Mouse (Mus musculus) myocyte (in vitro differentiated cells): Measurements from ENCODE around the gene Fscn2.

Source experiments
- CEBPB ChIP-seq: IDR thresholded peaks from 2 replicates; pipeline ENCODE4 v1.6.1; 2011; ENCODE audit warnings: mild to moderate bottlenecking, moderate library complexity; ENCODE audit not compliant: poor library complexity, insufficient read depth, severe bottlenecking
- E2F4 ChIP-seq: IDR thresholded peaks from one replicate; pipeline ENCODE4 v1.6.1; 2011; ENCODE audit warnings: mild to moderate bottlenecking, control low read depth, moderate library complexity; ENCODE audit not compliant: insufficient read depth
- MYOG ChIP-seq, 3 experiments: IDR thresholded peaks; one replicate each; pipeline ENCODE4 v1.6.1; 2011; ENCODE audit warnings: control low read depth in 2 of 3, low read depth in 2 of 3, mild to moderate bottlenecking in 2 of 3; ENCODE audit not compliant: insufficient read length in 2 of 3, control insufficient read depth in 1 of 3, insufficient read depth in 1 of 3
- POLR2A ChIP-seq: IDR thresholded peaks from one replicate; pipeline ENCODE4 v1.6.1; 2011; ENCODE audit warnings: low read depth, mild to moderate bottlenecking, control low read depth, moderate library complexity; ENCODE audit not compliant: insufficient read length
- USF1 ChIP-seq: IDR thresholded peaks from one replicate; pipeline ENCODE4 v1.6.1; 2011; ENCODE audit warnings: low read depth, mild to moderate bottlenecking, control low read depth, moderate library complexity

- TF ChIP-seq CEBPB (no peak), E2F4 (no peak), POLR2A (no peak), MYOG (IDR thresholded peaks at IDR 0.05; ENCODE audit: control insufficient read depth in 1 of 3, insufficient read depth in 1 of 3, insufficient read length in 2 of 3, low read depth in 2 of 3) (no peak), USF1 (no peak)
Measured at GRCm38 (mm10) chr11:120355277-120356039, 5.9 kb upstream of the Fscn2 start.
